Mouse (Mus musculus): ENCODE measurements around the gene Lgmn. TPM values are rescaled to one million over a fixed set of nuclear protein-coding genes. Genes with fewer than 3 reads are reported as not detected.

Lgmn gene
- polyA plus RNA-seq, 1 experiment from 2014 or later, result 76.9 TPM

GRCm38 (mm10) chr12:102430228-102430627 is 9.4 kb downstream of the Lgmn start:
- H3K4me1 ChIP-seq, result peaks cover 6% of the 10 kb centered on the region
- WGBS, result 88% methylated on average over 4 of the region's 4 CpGs
- peaks cover 5% of the 10 kb centered on the region for H3K36me3 ChIP-seq
- H3K9me3 ChIP-seq, result no peaks in the 10 kb centered on the region
- H3K4me3 ChIP-seq, result no peak overlapping the region
- no peak overlapping the region for H3K9ac ChIP-seq
- no peak for ATAC-seq (ENCODE audit: insufficient number of reproducible peaks, insufficient read depth, low FRiP score, low TSS enrichment, low read depth)
- no peak overlapping the region for H3K4me2 ChIP-seq
- H3K27me3 ChIP-seq, result no peaks in the 10 kb centered on the region
- no peak overlapping the region for H3K27ac ChIP-seq

- Histone ChIP-seq H3K9ac (no peak overlapping the region), H3K27ac (no peak overlapping the region), H3K27me3 (no peaks in the 10 kb centered on the region), H3K36me3 (peaks cover 5% of the 10 kb centered on the region), H3K9me3 (no peaks in the 10 kb centered on the region), H3K4me2 (no peak overlapping the region), H3K4me3 (no peak overlapping the region), H3K4me1 (peaks cover 12% of the 10 kb centered on the region)
- ATAC-seq (ENCODE audit: insufficient number of reproducible peaks, insufficient read depth, low FRiP score, low TSS enrichment, low read depth), result no peak
- 94% methylated on average over 5 of the region's 5 CpGs for WGBS
Measured at GRCm38 (mm10) chr12:102429656-102430055, 10.0 kb downstream of the Lgmn start.

GRCm38 (mm10) chr12:102426285-102426684 is 13.3 kb downstream of the Lgmn start:
- Histone ChIP-seq H3K4me1 (peaks cover 9% of the 10 kb centered on the region; the same call in 1 of the 2 replicates), H3K4me3 (no peak overlapping the region), H3K4me2 (no peak overlapping the region), H3K9ac (no peak overlapping the region), H3K36me3 (peaks cover 22% of the 10 kb centered on the region), H3K27me3 (no peaks in the 10 kb centered on the region), H3K27ac (no peak overlapping the region), H3K9me3 (no peaks in the 10 kb centered on the region)
- 93% methylated on average over 7 of the region's 7 CpGs for WGBS
- no peak for ATAC-seq (ENCODE audit: insufficient number of reproducible peaks, insufficient read depth, low FRiP score, low TSS enrichment, low read depth)

- H3K9me3 ChIP-seq, result no peaks in the 10 kb centered on the region
- 35% methylated on average over 4 of the region's 4 CpGs for WGBS
- peaks cover 26% of the 10 kb centered on the region for H3K36me3 ChIP-seq
- H3K4me1 ChIP-seq, result peaks cover 9% of the 10 kb centered on the region; the same call in 1 of the 2 replicates
- H3K4me3 ChIP-seq, result no peak overlapping the region
- H3K27ac ChIP-seq, result no peak overlapping the region
- no peaks in the 10 kb centered on the region for H3K27me3 ChIP-seq
- ATAC-seq (ENCODE audit: insufficient number of reproducible peaks, insufficient read depth, low FRiP score, low TSS enrichment, low read depth), result no peak
- H3K4me2 ChIP-seq, result no peak overlapping the region
- no peak overlapping the region for H3K9ac ChIP-seq
Measured at GRCm38 (mm10) chr12:102425048-102425578, 14.5 kb downstream of the Lgmn start.

- WGBS, result 58% methylated on average over 2 of the region's 2 CpGs
- H3K27me3 ChIP-seq, result no peaks in the 10 kb centered on the region
- ATAC-seq (ENCODE audit: insufficient number of reproducible peaks, insufficient read depth, low FRiP score, low TSS enrichment, low read depth), result no peak
- H3K36me3 ChIP-seq, result peaks cover 26% of the 10 kb centered on the region
- no peak overlapping the region for H3K4me3 ChIP-seq
- H3K9ac ChIP-seq, result no peak overlapping the region
- H3K4me2 ChIP-seq, result no peak overlapping the region
- peaks cover 9% of the 10 kb centered on the region; the same call in 1 of the 2 replicates for H3K4me1 ChIP-seq
- H3K9me3 ChIP-seq, result no peaks in the 10 kb centered on the region
- no peak overlapping the region for H3K27ac ChIP-seq
Measured at GRCm38 (mm10) chr12:102424456-102424855, 15.2 kb downstream of the Lgmn start.

- Histone ChIP-seq H3K27ac (no peak overlapping the region), H3K36me3 (peaks cover 26% of the 10 kb centered on the region), H3K4me1 (peaks cover 9% of the 10 kb centered on the region; the same call in 1 of the 2 replicates), H3K9ac (no peak overlapping the region), H3K4me3 (no peak overlapping the region), H3K4me2 (no peak overlapping the region), H3K27me3 (no peaks in the 10 kb centered on the region), H3K9me3 (no peaks in the 10 kb centered on the region)
- no peak for ATAC-seq (ENCODE audit: insufficient number of reproducible peaks, insufficient read depth, low FRiP score, low TSS enrichment, low read depth)
- WGBS, result 90% methylated on average over 8 of the region's 8 CpGs
Measured at GRCm38 (mm10) chr12:102423625-102424024, 16.0 kb downstream of the Lgmn start.

- Histone ChIP-seq H3K4me2 (no peak overlapping the region), H3K9ac (no peak overlapping the region), H3K4me3 (no peak overlapping the region), H3K27ac (no peak overlapping the region), H3K9me3 (no peaks in the 10 kb centered on the region), H3K4me1 (peaks cover 9% of the 10 kb centered on the region; the same call in 1 of the 2 replicates), H3K27me3 (no peaks in the 10 kb centered on the region), H3K36me3 (peaks cover 26% of the 10 kb centered on the region)
- no peak for ATAC-seq (ENCODE audit: insufficient number of reproducible peaks, insufficient read depth, low FRiP score, low TSS enrichment, low read depth)
- 87% methylated on average over 11 of the region's 11 CpGs for WGBS
Measured at GRCm38 (mm10) chr12:102422623-102423320, 16.8 kb downstream of the Lgmn start.

- Histone ChIP-seq H3K27me3 (no peaks in the 10 kb centered on the region), H3K4me2 (no peak overlapping the region), H3K9me3 (no peaks in the 10 kb centered on the region), H3K4me3 (no peak overlapping the region), H3K4me1 (peaks cover 9% of the 10 kb centered on the region; the same call in 1 of the 2 replicates), H3K9ac (no peak overlapping the region), H3K27ac (no peak overlapping the region), H3K36me3 (peaks cover 26% of the 10 kb centered on the region)
- 83% methylated on average over 6 of the region's 6 CpGs for WGBS
- no peak for ATAC-seq (ENCODE audit: insufficient number of reproducible peaks, insufficient read depth, low FRiP score, low TSS enrichment, low read depth)
Measured at GRCm38 (mm10) chr12:102422065-102422464, 17.5 kb downstream of the Lgmn start.

- no peak for ATAC-seq (ENCODE audit: insufficient number of reproducible peaks, insufficient read depth, low FRiP score, low TSS enrichment, low read depth)
- no peaks in the 10 kb centered on the region for H3K9me3 ChIP-seq
- H3K27ac ChIP-seq, result no peak overlapping the region
- no peak overlapping the region for H3K9ac ChIP-seq
- peaks cover 18% of the 10 kb centered on the region; the same call in 1 of the 2 replicates for H3K4me1 ChIP-seq
- WGBS, result 93% methylated on average over 10 of the region's 10 CpGs
- no peak overlapping the region for H3K4me3 ChIP-seq
- peaks cover 21% of the 10 kb centered on the region for H3K36me3 ChIP-seq
- no peak overlapping the region for H3K4me2 ChIP-seq
- H3K27me3 ChIP-seq, result no peaks in the 10 kb centered on the region
Measured at GRCm38 (mm10) chr12:102420168-102420890, 19.3 kb downstream of the Lgmn start.

GRCm38 (mm10) chr12:102419544-102419943 is 20.1 kb downstream of the Lgmn start:
- no peak for ATAC-seq (ENCODE audit: insufficient number of reproducible peaks, insufficient read depth, low FRiP score, low TSS enrichment, low read depth)
- peaks cover 10% of the 10 kb centered on the region; the same call in 1 of the 2 replicates for H3K4me1 ChIP-seq
- WGBS, result 66% methylated on average over 3 of the region's 3 CpGs
- peaks cover 21% of the 10 kb centered on the region for H3K36me3 ChIP-seq
- H3K9me3 ChIP-seq, result no peaks in the 10 kb centered on the region
- H3K4me2 ChIP-seq, result no peak overlapping the region
- H3K9ac ChIP-seq, result no peak overlapping the region
- no peak overlapping the region for H3K4me3 ChIP-seq
- no peaks in the 10 kb centered on the region for H3K27me3 ChIP-seq
- H3K27ac ChIP-seq, result 0 out of 2 replicates have a peak overlapping the region, but pooled peaks have one; percentile 8

GRCm38 (mm10) chr12:102417701-102418100 is 21.9 kb downstream of the Lgmn start:
- no peaks in the 10 kb centered on the region for H3K9me3 ChIP-seq
- H3K4me1 ChIP-seq, result peaks cover 9% of the 10 kb centered on the region; the same call in 1 of the 2 replicates
- no peak overlapping the region for H3K9ac ChIP-seq
- peaks cover 20% of the 10 kb centered on the region for H3K36me3 ChIP-seq
- 88% methylated on average over 6 of the region's 6 CpGs for WGBS
- no peak overlapping the region for H3K4me2 ChIP-seq
- H3K27me3 ChIP-seq, result no peaks in the 10 kb centered on the region
- no peak for ATAC-seq (ENCODE audit: insufficient number of reproducible peaks, insufficient read depth, low FRiP score, low TSS enrichment, low read depth)
- H3K27ac ChIP-seq, result no peak overlapping the region
- no peak overlapping the region for H3K4me3 ChIP-seq

All from embryonic facial prominence, embryonic 13.5 days (tissue).